Mouse (Mus musculus): ENCODE measurements around the gene Usp13. TPM values are rescaled to one million over a fixed set of nuclear protein-coding genes. Genes with fewer than 3 reads are reported as not detected.

Usp13 gene
- polyA plus RNA-seq, 1 experiment from 2014 or later: 5.8 TPM

DNA sequence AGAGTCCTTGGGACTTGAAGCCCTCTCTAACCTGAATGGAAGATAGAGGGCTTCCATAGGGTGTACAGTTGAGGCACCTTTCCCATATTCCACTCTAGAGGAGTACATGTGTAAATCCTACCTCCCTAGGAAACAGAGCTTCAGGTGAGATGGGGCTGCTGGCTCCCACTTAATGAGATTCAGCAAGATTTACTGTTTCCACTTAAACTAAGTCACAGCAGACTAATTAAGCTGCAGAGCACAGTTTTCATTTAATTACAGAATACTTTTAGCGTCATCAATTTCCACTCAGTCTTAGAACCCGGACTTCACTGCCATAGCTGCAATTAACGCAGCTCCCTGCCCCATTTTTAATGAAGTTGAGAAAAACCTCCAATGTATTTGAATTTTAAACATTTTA, 144.1 kb downstream of the Usp13 start:
- H3K4me1 ChIP-seq: no peaks in the 10 kb centered on the region
- WGBS: 92% methylated on average over 3 of the region's 3 CpGs

DNA sequence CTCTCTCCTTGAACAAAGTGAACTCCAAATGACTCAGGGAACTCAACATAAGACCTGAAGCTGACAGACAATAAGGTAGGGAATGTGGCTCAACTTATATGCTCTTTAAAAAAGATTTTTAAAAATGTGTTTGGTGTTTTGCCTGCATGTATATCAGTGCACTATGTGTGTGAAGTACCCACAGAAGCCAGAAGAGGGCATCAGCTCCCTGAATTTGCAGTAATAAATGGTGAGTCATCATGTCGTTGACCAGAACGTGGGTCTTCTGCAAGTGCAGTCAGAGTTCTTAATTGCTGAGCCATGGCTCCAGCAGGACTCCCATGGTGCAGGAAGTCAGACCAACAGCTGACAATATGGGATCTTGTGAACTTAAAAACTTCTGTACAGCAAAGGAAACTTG, 148.2 kb downstream of the Usp13 start:
- Histone ChIP-seq H3K27me3 (ENCODE audit: poor library complexity, severe bottlenecking) (no peaks in the 10 kb centered on the region), H3K36me3 (replicated peaks) (no peaks in the 10 kb centered on the region), H3K9me3 (no peaks in the 10 kb centered on the region), H3K4me1 (no peaks in the 10 kb centered on the region), H3K4me3 (no peak overlapping the region), H3K27ac (no peak overlapping the region)
- WGBS: 3% methylated on average over 2 of the region's 2 CpGs
- peak; percentile 34 for DNase-seq (ENCODE audit: extremely low spot score, low spot score)

More for the DNA sequence above, 144.1 kb downstream of the Usp13 start:
- H3K36me3 ChIP-seq (replicated peaks): no peaks in the 10 kb centered on the region
- H3K4me3 ChIP-seq: no peak overlapping the region
- no peak overlapping the region for H3K27ac ChIP-seq
- H3K9me3 ChIP-seq: no peaks in the 10 kb centered on the region
- no peaks in the 10 kb centered on the region for H3K27me3 ChIP-seq (ENCODE audit: poor library complexity, severe bottlenecking)
- no peak for DNase-seq (ENCODE audit: extremely low spot score, low spot score)

DNA sequence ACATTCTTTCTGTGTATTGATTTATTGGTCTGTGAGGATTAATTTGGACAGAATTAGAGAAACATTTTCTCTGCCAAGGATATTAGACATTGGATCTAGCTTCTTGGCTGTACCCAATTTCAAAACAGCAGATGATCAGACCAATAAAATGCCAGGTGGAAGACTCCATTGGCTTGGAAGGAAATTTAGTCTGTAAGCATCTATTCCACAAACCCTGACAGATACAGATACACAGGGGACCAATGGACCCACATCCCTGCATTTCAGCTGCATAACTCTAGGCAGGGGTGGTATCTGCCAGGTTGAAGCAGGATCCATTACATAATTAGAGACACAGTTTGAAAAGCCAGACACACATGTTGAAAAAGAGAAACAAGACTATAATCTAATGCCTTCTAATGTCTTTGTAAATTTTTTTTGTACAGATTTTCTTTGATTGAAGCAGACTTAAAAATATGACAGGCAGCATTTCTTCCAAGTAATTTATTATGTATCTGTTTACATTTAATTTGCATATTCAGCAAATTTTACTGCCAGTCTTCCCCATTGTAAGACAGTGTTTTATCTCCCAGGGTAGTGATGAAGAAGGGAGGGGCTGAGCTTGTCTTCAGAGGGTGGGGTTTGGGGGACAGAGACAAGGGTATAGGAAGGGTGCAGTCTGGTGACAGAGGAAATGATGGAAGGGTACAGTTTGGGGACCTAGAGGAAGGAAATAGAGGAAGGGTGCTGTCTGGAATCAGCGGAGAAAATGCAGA, 151.5 kb downstream of the Usp13 start:
- Histone ChIP-seq H3K27ac (no peak overlapping the region), H3K27me3 (ENCODE audit: poor library complexity, severe bottlenecking) (no peaks in the 10 kb centered on the region), H3K4me1 (no peaks in the 10 kb centered on the region), H3K36me3 (replicated peaks) (no peaks in the 10 kb centered on the region), H3K9me3 (no peaks in the 10 kb centered on the region), H3K4me3 (no peak overlapping the region)
- WGBS: 89% methylated on average over 1 of the region's 1 CpGs
- no peak for DNase-seq (ENCODE audit: extremely low spot score, low spot score)

DNA sequence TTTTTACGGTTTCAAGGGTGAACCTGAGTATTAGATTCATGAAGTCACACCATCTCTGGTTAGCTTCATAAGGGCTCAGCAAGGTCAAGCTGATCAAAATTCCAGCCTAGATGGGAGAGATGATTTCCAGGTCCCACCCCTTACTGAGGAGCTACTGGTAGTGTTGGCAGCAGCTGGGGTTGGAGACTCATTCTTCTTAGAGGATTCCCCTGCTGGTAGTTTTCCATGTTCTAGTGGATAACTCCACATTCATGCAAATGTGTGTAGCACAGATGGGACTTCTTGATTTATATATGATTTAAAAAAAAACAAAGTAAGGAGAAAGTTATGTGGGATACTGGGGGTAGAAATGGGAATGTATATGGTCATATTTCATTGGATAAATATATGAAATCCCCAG, 152.9 kb downstream of the Usp13 start:
- no peaks in the 10 kb centered on the region for H3K36me3 ChIP-seq (replicated peaks)
- H3K27me3 ChIP-seq (ENCODE audit: poor library complexity, severe bottlenecking): no peaks in the 10 kb centered on the region
- H3K4me1 ChIP-seq: no peaks in the 10 kb centered on the region
- no peak overlapping the region for H3K4me3 ChIP-seq
- H3K27ac ChIP-seq: no peak overlapping the region
- 93% methylated on average over 1 of the region's 1 CpGs for WGBS
- no peak for DNase-seq (ENCODE audit: extremely low spot score, low spot score)
- H3K9me3 ChIP-seq: no peaks in the 10 kb centered on the region

DNA sequence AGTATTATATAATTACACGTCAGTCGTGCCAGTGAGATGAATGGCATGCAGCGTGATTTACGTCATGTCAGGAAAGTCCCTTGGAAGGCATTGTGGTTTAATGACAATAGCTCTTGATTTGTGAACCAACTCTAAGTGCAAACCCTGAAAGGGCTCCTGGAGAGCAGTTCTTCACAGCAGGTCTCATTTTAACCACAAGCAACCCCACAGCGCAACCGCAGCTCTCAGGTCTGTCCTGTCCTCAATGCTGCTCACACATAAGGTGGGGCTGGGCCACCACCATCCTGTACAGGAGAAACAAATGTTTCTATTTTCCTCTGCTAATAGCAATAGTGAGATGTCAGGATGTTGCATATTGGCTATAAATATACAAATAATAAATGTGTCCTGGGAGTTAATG, 161.9 kb downstream of the Usp13 start:
- peaks cover 7% of the 10 kb centered on the region for H3K4me1 ChIP-seq
- no peak overlapping the region for H3K27ac ChIP-seq
- no peak overlapping the region for H3K4me3 ChIP-seq
- DNase-seq (ENCODE audit: extremely low spot score, low spot score): no peak
- 38% methylated on average over 6 of the region's 6 CpGs for WGBS
- H3K27me3 ChIP-seq (ENCODE audit: poor library complexity, severe bottlenecking): no peaks in the 10 kb centered on the region
- H3K36me3 ChIP-seq (replicated peaks): no peaks in the 10 kb centered on the region
- H3K9me3 ChIP-seq: no peaks in the 10 kb centered on the region

DNA sequence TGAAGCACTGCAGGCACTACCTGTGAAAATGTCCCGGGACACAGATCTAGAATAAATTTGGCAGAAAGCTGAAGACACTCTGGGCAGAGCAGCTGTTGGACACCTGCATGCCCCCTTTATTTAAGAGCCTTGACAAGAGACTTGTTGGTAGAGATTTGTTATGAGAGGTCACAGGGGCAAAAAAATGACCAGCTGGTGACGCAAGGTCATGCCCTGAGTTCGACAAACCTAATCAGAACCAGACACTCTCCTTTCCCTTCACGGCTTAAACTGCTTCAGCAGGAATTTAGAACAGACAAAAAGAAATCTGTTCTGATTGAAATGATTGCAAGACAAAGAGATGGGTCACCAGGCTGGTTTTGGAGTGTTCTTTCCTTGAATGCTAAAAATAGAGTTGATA, 162.6 kb downstream of the Usp13 start:
- no peak overlapping the region for H3K4me3 ChIP-seq
- WGBS: 48% methylated on average over 4 of the region's 4 CpGs
- no peaks in the 10 kb centered on the region for H3K27me3 ChIP-seq (ENCODE audit: poor library complexity, severe bottlenecking)
- H3K4me1 ChIP-seq: peaks cover 9% of the 10 kb centered on the region
- no peak overlapping the region for H3K27ac ChIP-seq
- no peak for DNase-seq (ENCODE audit: extremely low spot score, low spot score)
- H3K9me3 ChIP-seq: no peaks in the 10 kb centered on the region
- no peaks in the 10 kb centered on the region for H3K36me3 ChIP-seq (replicated peaks)

DNA sequence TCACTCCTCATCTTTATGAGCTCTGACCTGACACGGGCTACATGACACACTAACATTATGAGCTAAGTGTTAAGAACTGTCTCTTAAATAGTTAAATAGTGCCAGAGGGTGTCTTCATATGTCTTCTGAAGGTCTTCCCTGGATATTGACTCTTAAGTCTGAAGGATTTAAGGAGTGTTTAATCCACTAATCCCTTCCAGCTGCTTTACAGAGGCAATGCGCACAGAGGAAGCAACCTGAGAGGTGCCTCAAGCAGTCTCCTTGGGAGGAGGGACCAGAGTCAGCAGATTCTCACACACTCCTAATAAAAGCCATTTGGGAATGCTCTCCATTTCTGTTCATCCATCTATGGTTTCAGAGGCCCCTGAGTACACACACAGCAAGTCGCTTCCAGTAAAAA, 167.8 kb downstream of the Usp13 start:
- peaks cover 6% of the 10 kb centered on the region; the same call in 1 of the 2 replicates for H3K4me1 ChIP-seq
- WGBS: 52% methylated on average over 3 of the region's 3 CpGs
- no peaks in the 10 kb centered on the region for H3K9me3 ChIP-seq
- H3K4me3 ChIP-seq: no peak overlapping the region
- H3K36me3 ChIP-seq (replicated peaks): no peaks in the 10 kb centered on the region
- H3K27me3 ChIP-seq (ENCODE audit: poor library complexity, severe bottlenecking): no peaks in the 10 kb centered on the region
- no peak overlapping the region for H3K27ac ChIP-seq
- DNase-seq (ENCODE audit: extremely low spot score, low spot score): no peak

Other genes starting within 250 kb of the Usp13 start
- gene Gnb4, start 201.0 kb upstream of the Usp13 start, polyA plus RNA-seq (2016; fragmentation: Nextera tagmentation; extraction: Ambion mirVana): 36.7 and 38.4 TPM in 2 replicates
- gene Actl6a, start 111.2 kb upstream of the Usp13 start, polyA plus RNA-seq (2016; fragmentation: Nextera tagmentation; extraction: Ambion mirVana): 286 and 289 TPM in 2 replicates
- 256 and 258 TPM in 2 replicates for gene Ndufb5, start 80.6 kb upstream of the Usp13 start, polyA plus RNA-seq (2016; fragmentation: Nextera tagmentation; extraction: Ambion mirVana)
- 35.4 and 39.7 TPM in 2 replicates for gene Mrpl47, start 79.9 kb upstream of the Usp13 start, polyA plus RNA-seq (2016; fragmentation: Nextera tagmentation; extraction: Ambion mirVana)

Measured in forebrain, embryonic 10.5 days (tissue).